ENCODE assay signal across 18 mouse cellular contexts in genomic region chr3:157206752-157207151, GRCm38 (mm10).
"Had no signal": no experiment of that assay in that cellular context is flagged by ENCODE, and none has a peak within 500 bp of the region (broad histone marks: within the 10 kb centered on the region; RNA-seq: fewer than 3 reads in every experiment).

No protein-coding gene starts in this region.

- DNase-seq: liver, postnatal 0 days; lung, adult 2 months; lung, postnatal 14 days; lung, postnatal 36 days; midbrain, embryonic 14.5 days; right cerebral cortex, postnatal 14 days; thymus, adult 2 months; thymus, postnatal 25 days; thymus, postnatal 4 days had no signal

- H3K9me3 ChIP-seq: lung, embryonic 15.5 days; megakaryocyte, embryonic 14.5 days; neural tube, embryonic 12.5 days; stomach, embryonic 15.5 days had no signal

- H3K4me3 ChIP-seq: lung, embryonic 15.5 days; megakaryocyte, embryonic 14.5 days; neural tube, embryonic 12.5 days; stomach, embryonic 15.5 days had no signal

- H3K4me1 ChIP-seq: lung, embryonic 15.5 days; megakaryocyte, embryonic 14.5 days; neural tube, embryonic 12.5 days; stomach, embryonic 15.5 days had no signal

- H3K9ac ChIP-seq: liver, postnatal 0 days; lung, embryonic 15.5 days; neural tube, embryonic 12.5 days; stomach, embryonic 15.5 days had no signal

- H3K27me3 ChIP-seq: lung, embryonic 15.5 days; megakaryocyte, embryonic 14.5 days; neural tube, embryonic 12.5 days; stomach, embryonic 15.5 days had no signal

- H3K27ac ChIP-seq: lung, embryonic 15.5 days; macrophage; neural tube, embryonic 12.5 days; stomach, embryonic 15.5 days; stomach, postnatal 0 days had no signal

- H3K4me2 ChIP-seq: lung, embryonic 15.5 days; midbrain, embryonic 11.5 days; neural tube, embryonic 12.5 days; stomach, embryonic 15.5 days had no signal

- ATAC-seq: liver, postnatal 0 days; lung, postnatal 0 days; midbrain, embryonic 16.5 days had no signal

- H3K36me3 ChIP-seq: lung, embryonic 15.5 days; neural tube, embryonic 12.5 days; stomach, embryonic 15.5 days had no signal
